Mouse (Mus musculus): ENCODE data around the gene Qpct. TPM values are rescaled to one million over a fixed set of nuclear protein-coding genes. Genes with fewer than 3 reads are reported as not detected.
A peak's percentile ranks its signal among the peaks of the same experiment; 100 is the strongest.

Qpct gene
- total RNA-seq (2021), result 10 to 100 TPM; 12.0 to 15.5 TPM

DNA sequence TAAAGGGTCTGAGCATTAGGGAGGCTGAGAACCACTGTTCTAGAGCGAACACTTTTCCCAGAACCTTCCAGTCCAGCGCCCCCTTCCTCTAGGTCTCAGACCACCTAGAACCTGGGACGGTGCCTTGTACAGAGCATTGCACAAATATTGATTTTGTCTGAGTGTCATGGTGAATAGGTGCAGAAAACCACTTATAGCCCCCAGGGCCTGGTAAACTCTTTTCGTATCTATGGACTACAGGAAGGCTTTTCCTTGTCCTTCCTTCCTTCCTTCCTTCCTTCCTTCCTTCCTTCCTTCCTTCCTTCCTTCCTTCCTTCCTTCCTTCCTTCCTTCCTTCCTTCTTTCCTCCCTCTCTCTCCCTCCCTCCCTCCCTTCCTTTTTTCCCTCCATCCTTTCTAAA lies at the start of gene Qpct:
Qpct (plus strand) TSS at position 301 of the 400 bp plus-strand sequence.
- DNase-seq, result no peak

DNA sequence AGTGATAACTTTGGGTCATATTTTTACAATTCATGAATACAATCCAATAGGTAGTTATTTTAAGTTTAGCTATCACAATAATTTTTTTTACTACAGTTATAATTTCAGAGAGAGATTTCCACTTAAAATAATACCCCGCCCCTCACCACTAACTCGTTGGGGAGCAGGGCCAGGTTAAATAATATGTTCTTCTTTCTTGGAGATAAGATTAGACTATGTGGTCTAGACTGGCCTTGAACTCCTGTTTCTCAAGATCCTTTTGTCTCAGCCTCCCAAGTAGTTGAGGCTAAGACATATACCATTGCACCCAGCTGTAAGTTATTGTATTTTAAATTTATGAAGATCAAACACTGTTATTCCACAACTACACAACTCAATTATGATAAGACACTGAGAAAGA lies 38.1 kb upstream of the Qpct start:
- no peak for DNase-seq

DNA sequence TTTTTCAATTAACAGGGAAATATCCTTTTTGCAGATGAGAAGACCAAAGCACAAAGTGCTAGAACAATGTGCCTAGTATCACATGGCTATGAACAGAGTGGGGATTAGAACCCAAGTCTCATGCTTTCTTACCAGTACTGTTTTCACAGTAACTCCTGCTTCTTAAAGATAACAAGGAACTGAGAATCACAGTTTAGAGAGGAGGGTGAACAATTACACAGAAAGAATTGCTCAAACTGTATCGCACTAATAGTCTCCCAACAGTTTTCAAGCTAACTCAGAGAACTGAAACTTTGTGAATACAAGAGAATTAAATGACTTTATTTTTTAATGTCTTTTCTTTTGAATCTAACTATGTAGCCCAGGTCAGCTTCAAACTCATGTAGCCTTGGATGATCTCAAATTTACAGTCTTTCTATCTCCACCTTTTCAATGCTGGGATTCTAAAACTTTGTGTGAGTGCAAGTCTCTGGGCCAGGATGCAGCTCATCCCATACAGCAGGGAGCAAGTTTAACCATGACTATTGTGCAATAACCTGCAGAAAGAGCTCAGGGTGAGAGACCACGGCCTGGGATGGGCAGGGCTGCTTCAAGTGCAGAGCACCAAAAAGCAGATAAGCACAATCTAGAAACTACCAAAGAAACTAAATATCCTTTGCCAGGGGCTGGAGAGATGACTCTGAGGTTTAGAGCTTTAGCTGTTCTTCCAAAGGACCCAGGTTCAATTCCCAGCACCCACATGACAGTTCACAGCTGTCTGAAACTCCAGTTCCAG lies 36.6 kb upstream of the Qpct start:
- no peak for DNase-seq

DNA sequence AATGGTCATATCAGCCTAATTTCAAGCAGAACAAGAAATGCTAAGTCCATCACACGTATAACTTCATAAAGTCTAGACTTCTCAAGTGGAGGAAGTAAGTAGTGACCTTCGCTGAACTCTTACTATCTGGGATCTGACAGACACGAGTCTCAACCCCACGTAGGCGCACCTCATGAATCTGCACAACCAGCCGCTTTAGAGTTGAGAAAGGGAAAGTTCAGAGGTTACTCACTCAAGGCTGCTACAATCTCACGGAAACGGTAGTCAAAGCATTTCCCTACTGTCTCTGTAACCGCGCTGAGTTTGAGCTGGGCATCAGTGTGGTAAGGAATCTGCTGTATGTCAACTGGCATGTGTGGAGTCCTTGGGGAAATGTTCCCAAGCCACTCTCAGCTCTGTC lies 35.9 kb upstream of the Qpct start:
- no peak for DNase-seq

DNA sequence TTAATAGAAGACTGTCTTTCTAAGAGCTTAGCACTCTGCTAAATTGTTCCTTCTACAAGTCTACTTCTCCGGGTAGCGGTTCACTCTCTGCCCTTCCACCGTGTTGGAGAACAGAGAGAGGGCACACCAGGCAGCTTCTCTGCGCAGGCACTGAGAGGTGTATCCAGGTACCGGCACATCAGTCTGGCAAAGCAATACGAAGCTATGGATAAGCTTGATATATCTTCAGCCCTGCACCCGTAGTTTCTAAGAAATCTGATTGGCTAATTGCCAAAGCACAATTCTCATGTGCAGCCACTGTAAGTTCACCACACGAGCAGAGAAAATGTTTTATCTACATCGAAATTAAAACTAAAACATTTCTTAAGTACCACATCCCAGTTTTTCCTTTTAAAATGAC lies 33.3 kb upstream of the Qpct start:
- DNase-seq, result no peak

DNA sequence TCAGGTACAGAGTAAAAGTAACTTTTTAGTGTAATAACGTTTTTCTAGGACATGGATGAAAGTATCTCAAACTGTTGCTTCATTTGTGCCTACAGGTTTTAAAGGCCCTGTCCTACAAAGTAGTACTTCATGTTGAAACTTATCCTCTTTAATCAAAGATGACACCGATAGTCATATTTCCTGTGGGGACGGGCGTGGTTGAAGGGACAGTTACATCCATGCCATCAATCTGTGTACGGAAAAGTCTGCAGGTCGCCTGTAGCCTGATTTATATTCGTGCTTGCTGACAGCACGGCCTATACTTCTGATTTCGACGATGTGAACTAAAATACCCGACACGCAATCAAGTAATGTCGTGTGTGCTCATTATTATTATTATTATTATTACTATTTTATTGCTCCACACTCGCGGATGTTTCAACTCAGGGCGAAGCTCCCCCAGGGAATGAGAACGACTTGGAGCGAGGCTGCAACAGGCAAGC lies 31.9 kb upstream of the Qpct start:
- no peak for DNase-seq

DNA sequence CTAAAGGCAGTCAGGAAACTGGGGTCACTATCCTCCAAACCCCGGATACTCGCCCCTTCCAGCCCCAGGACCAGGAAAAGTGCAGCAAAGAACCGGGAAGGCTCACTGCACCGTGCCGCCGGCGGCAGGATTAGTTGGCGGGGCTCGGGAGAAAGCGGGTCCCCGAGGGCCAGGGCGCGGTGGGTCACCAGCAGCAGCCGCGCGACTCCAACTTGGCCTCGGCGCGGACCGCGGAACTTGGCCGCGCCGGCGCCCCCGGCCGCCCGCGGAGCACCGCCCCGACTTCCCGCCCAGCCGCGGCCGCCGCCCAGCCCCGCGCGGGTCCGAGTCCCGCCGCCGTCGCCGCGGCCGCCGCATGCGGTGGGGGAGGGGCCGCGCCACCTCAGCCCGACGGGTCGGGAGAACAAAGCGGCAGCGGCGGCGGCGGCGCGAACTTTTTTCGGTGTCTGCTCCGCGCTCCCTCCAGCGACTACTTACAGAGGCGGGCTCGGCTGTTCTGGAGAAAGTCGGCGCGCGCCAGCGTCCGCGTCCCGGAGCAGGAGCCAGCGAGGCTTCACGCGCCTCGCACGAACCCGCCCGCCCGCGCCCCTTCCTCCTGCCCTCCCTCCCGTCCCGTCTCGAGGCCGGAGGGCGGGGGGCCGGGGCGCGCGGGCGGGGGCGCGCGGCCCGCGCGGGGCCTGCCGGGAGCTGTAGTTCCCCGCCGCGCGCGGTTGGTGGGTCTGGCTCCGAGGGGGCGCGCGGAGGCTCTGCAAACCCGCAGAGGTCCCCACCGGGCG lies 31.3 kb upstream of the Qpct start, which contains the start of gene Prkd3:
Prkd3 (minus strand) TSS at position 609 of the 776 bp plus-strand sequence.
- DNase-seq, result peak; percentile 77

DNA sequence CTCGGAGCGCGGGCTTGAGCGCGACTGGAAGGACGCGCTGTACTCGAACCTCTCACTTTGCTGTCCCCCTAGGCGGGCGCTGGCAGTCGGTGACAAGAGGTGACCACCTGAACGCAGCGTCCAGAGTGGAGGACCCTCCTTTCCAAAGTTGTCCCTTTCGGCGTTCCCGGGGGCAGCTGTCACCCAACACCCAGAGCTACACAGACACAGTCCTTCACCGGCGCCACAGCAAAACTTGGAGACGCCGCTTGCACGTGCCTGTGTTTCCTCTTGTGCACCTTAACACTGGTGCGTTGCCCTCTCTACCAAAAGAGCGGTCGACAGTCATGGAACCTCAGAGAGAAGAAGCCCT lies 30.7 kb upstream of the Qpct start:
- no peak for DNase-seq

DNA sequence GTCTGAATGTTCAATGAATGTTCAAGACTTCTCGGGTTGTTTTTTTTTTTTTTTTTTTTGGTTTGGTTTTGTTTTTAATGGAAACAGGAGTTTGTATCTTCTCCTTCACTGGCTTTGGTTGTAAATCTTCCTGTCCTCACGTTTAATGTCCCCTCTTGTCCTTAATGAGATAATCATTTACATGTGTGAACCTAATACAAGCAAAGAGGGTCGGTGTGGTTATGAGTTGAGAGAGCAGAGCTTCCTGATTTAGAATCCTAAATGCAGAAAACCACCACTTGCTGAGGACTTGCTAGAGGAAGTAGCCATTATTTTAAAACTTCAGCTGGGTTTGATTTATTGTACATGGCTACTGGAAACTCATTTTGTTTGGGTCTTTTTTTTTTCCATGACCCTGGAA lies 29.0 kb upstream of the Qpct start:
- no peak for DNase-seq

DNA sequence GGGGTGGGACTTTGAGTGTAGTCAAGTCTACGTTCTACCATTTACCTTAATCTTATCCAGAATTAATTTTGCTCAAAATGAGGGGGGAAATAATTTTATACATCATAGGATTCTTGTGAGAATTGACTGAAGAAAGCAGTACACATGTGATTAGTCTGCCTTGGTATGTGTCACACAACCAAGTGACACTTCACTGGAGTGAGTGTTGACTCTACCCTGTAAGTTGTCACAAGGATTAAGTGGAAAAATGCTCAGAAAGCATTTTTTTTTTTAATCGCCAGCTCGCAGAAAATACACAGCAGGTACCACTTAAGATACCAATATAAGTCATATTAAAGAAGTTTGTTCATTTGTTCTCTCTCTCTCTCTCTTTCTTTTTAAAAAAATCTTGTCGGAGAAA lies 27.2 kb upstream of the Qpct start:
- DNase-seq, result no peak

DNA sequence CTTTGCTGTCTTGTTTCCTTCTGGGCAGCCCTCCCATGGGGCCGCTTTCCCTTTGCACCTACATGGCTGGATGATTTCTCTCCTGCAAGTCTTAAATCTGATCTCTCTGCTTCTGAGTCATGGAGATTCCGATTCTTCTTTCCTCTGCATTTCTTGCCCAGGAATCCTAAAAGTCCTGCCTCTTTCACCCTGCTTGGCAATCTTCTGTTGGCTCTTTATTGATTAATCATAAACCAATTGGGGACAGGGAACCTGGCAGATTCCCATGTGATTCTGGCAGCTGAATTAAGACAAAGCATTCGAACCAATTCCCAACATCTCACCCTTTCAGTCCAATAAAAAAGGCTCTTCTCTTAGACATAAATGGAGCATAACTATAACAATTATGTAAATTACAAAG lies 22.5 kb upstream of the Qpct start:
- DNase-seq, result no peak

DNA sequence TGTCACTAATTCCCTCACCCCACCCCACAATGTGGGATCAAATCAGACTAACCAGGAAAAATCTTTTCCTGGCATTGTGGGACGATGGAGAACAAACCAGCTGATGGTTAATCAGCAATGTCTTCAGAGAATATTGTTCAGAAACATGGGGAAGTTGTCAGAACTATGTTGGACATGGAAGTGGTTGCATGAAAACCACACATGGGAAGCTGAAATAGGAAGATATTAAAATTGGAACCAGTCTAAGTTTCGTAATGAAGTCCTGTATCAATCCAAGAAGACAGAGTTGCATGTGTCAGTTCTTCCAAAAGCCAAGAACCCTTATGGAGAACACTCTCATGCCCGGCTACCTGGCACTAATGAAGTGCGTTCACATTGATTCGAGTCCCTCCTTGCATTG lies 20.1 kb upstream of the Qpct start:
- no peak for DNase-seq

DNA sequence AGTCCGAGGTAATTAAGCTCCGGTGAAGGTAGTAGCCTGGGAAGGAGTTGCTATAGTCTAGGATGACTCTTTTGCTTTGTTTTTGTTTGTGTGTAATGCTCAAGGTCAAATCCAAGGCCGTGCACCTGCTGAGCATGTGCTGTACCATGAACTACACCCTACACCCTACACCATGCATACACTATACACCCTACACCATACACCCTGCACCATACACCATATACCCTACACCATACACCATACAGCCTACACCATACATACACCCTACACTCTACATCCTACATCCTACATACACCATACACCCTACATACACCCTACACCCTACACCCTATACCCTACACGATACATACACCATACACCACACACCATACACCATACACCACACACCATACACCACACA lies 18.9 kb upstream of the Qpct start:
- DNase-seq, result no peak

DNA sequence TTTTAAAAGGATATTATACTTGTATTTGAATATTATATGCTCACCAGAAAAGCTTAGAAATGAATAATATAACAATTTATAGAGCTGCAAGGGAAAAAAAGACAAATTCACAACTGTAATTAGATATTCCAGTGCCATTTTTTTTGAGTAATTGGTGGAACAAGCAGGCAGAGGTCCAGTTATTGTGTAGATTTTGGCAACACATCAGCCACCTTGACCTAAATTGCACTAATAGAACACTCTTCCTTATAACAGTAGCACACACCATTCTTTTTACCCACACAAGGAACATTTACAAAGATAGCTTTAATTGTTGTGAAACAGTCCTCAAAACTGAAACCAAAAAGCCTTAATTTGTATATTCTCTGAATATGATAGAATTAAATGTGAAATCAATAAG lies 12.0 kb upstream of the Qpct start:
- no peak for DNase-seq

DNA sequence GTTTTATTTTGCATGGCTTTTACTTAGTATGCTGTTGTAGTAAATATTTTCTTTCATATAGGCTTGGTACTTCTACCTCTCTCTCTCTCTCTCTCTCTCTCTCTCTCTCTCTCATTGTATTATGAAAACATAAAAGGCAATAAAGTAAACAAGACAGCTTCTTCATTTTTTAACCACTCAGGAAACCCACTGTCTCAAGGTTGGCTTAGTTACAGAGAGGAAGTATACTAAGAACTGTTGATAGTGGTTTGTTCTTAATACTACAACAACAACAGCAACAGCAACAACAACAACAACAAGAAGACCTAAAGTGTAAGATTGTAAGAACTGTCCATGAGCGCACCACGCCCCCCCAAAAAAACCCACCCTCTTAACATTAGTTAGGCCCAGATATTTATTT lies 8.0 kb upstream of the Qpct start:
- no peak for DNase-seq

DNA sequence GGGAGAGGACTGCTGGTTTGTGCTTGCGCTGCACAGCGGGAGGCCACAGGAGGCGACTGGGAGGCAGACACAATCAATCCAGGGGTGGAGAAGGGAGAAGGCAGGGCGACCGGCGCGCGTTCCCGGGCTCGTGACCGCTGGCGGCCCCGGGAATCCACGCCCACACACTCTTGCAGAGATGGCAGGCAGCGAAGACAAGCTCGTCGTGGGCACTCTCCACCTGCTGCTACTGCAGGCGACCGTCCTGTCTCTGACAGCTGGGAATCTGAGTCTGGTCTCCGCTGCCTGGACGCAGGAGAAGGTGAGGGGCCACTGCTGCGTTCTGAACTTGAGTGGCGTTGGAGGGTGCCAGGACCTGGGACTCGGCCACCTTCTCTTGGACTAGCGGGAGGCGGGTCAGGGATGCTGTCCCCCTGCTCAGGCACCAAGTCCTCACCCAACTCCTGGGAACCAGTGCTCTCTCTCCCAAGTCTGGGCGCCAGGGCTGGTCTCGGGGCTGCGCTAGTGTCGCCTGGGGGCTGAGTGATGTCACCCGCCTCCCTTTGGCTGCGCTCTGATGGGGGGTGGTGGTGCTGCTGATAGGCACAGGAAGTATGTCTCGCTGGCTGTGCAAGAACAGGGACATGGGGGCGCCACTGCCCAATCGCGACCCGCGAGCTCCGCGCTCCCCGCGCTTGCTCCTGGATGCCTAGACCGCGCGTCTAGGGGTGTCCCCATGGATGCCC lies 544 bp downstream of the Qpct start:
- DNase-seq, result peak; percentile 77

DNA sequence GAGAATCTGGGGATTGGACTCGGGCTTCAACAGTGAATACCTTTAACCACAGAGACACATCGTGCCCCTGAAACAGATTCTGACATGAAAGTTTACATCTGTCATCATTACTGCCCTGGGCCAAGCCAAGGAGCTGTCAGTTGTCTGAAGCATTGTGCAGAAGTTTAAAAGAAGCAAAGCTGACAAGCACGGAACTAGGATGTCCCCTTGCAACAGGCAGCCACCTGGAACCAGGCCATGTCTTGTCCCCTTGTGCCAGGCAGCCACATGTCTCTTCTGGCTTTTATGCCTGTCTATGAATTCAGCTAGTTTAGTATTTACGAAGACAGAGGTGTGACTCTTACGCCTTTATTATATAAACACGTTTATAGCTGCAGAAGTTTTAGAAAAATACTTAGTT lies 6.6 kb downstream of the Qpct start:
- DNase-seq, result no peak

DNA sequence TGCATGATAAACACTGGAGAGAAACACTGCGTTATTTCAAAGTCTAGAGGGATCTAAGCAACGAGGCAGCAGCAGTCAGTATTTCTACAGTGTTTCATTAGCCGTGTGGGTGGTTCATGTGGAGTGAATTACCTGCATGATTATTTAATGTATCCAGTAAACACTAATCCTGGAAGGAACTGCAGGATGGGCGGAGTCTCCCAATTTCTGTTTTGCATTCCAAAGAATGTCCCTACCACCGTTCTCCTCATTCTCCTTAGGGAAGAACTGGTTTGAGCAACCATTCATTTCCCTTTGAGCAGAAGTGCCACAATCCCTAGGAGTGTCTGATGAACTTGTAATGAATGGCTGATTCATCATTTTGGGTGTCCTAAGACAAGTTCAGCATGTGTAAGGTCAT lies 8.5 kb downstream of the Qpct start:
- no peak for DNase-seq

DNA sequence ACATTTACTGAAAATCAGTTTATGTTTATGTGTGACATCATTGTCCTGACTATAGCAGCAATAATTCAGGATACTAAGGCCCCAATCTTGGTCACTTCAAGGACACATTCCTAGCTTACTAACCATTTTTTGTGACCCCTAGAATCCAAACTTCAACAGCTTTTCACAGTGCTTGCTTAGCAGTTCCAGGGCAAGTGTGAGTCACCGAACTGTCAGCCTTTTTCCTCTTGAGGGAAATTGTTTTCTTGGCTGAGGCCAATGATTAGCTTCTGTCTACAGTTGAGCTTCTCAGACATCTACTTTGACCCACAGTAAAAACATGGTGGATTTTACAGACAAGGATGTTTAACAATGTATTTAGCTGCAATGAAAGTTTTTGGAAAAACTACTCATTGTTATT lies 12.5 kb downstream of the Qpct start:
- no peak for DNase-seq

DNA sequence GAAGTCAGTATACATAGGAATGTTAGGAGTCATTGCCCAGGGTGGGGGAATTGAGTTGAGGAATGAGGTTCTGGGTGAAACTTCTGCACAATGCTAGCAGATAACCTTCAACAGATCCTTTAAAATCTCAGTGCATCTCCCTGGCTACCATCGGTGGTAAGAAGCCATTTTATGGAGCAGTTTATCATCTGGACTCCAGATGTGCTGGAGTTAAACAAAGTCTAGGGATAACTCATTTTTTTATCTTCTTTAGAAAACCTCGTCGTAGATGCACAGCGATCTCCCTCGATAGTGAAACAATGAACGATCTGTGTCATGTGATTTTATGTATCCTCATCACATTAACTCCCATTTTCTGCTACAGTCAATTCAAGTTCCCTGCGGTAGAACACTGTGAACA lies 16.9 kb downstream of the Qpct start:
- no peak for DNase-seq

DNA sequence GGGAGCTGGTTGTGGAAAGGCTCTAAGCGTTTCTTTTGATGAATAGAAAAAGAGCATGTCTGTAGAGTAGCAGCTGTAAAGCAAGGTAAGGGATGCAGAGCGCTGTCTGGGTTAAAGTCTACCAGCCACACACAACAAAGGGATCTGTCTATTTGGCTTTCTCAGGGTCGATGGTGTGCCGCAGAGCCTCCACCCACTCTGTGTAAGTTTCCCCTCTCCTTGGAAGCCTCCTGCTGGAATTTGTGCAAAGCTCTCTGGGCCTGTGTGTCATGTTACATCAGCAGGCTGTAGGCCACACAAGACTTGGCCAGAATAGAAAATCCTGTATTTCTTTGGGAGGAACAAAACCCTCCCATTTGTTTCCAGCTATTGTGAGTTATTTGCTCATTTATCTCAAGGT lies 17.3 kb downstream of the Qpct start:
- DNase-seq, result peak; percentile 34

DNA sequence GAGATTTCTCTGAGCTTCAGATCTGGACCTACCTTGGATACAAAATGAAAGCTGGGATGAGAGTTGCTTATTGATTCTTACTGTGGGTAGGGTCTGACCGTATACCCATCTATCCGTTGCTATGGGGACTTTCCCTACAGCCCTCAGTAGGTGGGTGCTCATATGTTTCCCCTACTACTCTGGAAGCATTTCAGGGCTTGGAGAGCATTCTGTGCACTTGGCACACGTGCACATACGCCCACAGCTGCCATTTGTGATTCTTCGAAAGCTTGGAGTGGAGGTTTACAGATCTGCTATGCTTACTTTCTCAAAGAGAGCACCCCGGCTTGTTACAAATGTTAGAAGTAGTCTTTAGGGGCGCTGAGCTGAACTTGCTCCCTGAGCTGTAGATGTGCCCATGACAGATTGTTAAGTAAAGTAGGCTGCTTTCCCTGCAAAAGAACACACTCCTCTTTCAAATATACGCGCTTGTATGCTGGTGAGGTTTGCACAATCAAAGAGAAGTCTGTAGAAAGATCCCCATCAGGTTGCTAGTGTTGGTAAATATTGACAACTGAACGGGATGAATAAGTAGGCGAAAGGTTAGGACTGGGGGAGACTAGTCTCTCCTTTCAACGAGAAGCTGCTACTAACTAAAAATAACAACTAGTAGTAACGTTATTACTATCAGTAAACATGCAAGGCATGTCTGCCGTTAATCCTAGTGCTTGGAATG lies 18.2 kb downstream of the Qpct start:
- DNase-seq, result no peak

DNA sequence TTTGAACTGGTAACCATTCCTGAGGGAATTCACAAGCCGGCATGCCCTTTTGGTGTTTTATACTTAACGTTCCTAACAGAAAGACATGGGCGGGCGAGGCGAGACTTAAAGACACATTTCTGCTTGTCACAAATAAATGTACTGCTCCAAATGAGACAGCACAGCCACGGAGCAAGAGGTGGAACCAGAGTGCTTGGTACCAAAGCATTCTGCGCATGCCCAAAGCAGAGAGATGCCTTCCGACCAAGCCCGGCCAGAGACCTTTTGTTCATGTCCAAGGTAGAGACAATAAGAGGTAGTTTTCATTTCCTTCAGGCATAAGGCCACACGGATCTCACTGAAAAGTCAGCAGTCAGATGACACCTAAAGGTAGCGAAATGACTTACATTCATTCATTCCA lies 20.2 kb downstream of the Qpct start:
- no peak for DNase-seq
